Mouse (Mus musculus): ENCODE measurements at regions not wholly inside any gene's neighbourhood (a gene's known extent, or its start where the extent isn't known, plus 50 kb on each side); places are given as distances from the start of the nearest gene placed in this dataset.
"Not testable (repeated sequence)": the region's sequence is repeated elsewhere in the genome, so short reads cannot be mapped to it uniquely, and the experiment has no call there.

GRCm38 (mm10) chr6:69932297-69932696, 859.7 kb downstream of the Rpia start:
- DNase-seq (ENCODE audit: low spot score in 2 of 2) = no peak

- no peak for DNase-seq (ENCODE audit: low spot score in 2 of 2)
These were observed 877.3 kb downstream of the Rpia start for GRCm38 (mm10) chr6:69914781-69915180.

- no peak for DNase-seq (ENCODE audit: low spot score in 2 of 2)
These were observed 912.7 kb downstream of the Rpia start for GRCm38 (mm10) chr6:69879286-69879685.

GRCm38 (mm10) chr6:69858631-69859030, 933.4 kb downstream of the Rpia start:
- DNase-seq (ENCODE audit: low spot score in 2 of 2) = not testable (repeated sequence)

- peak in 1 of 2 experiments; percentile 6 for DNase-seq (ENCODE audit: low spot score in 2 of 2)
These were observed 963.4 kb downstream of the Rpia start for GRCm38 (mm10) chr6:69828640-69829039.

GRCm38 (mm10) chr6:69814972-69815371, 977.1 kb downstream of the Rpia start:
- DNase-seq (ENCODE audit: low spot score in 2 of 2) = not testable (repeated sequence)

- not testable (repeated sequence) for DNase-seq (ENCODE audit: low spot score in 2 of 2)
These were observed 977.7 kb downstream of the Rpia start for GRCm38 (mm10) chr6:69814373-69814772.

- DNase-seq (ENCODE audit: low spot score in 2 of 2) = not testable (repeated sequence)
These were observed 1011.7 kb downstream of the Rpia start for GRCm38 (mm10) chr6:69780330-69780729.

GRCm38 (mm10) chr6:69777322-69777721, 1014.7 kb downstream of the Rpia start:
- DNase-seq (ENCODE audit: low spot score in 2 of 2) = not testable (repeated sequence)

- no peak for DNase-seq (ENCODE audit: low spot score in 2 of 2)
These were observed 1027.2 kb downstream of the Rpia start for GRCm38 (mm10) chr6:69764861-69765260.

- DNase-seq (ENCODE audit: low spot score in 2 of 2) = no peak
These were observed 1033.4 kb downstream of the Rpia start for GRCm38 (mm10) chr6:69758618-69759017.

- DNase-seq (ENCODE audit: low spot score in 2 of 2) = no peak
These were observed 1052.9 kb downstream of the Rpia start for GRCm38 (mm10) chr6:69739002-69739625.

- not testable (repeated sequence) for DNase-seq (ENCODE audit: low spot score in 2 of 2)
These were observed 1059.2 kb downstream of the Rpia start for GRCm38 (mm10) chr6:69732866-69733265.

- DNase-seq (ENCODE audit: low spot score in 2 of 2) = no peak
These were observed 1065.7 kb downstream of the Rpia start for GRCm38 (mm10) chr6:69726362-69726761.

- not testable (repeated sequence) for DNase-seq (ENCODE audit: low spot score in 2 of 2)
These were observed 1089.2 kb downstream of the Rpia start for GRCm38 (mm10) chr6:69702813-69703212.

- no peak for DNase-seq (ENCODE audit: low spot score in 2 of 2)
These were observed 1110.9 kb downstream of the Rpia start for GRCm38 (mm10) chr6:69681172-69681571.

- not testable (repeated sequence) for DNase-seq (ENCODE audit: low spot score in 2 of 2)
These were observed 1129.6 kb downstream of the Rpia start for GRCm38 (mm10) chr6:69662426-69662825.

Measured in frontal cortex, postnatal 25 days (tissue).